Mouse (Mus musculus): ENCODE results near the gene Zbtb11. TPM values are rescaled to one million over a fixed set of nuclear protein-coding genes. Genes with fewer than 3 reads are reported as not detected.

Zbtb11 gene
- 11.1 and 13.8 TPM in 2 replicates for polyA plus RNA-seq (2015; fragmentation: Nextera tagmentation; extraction: Ambion mirVana)

DNA sequence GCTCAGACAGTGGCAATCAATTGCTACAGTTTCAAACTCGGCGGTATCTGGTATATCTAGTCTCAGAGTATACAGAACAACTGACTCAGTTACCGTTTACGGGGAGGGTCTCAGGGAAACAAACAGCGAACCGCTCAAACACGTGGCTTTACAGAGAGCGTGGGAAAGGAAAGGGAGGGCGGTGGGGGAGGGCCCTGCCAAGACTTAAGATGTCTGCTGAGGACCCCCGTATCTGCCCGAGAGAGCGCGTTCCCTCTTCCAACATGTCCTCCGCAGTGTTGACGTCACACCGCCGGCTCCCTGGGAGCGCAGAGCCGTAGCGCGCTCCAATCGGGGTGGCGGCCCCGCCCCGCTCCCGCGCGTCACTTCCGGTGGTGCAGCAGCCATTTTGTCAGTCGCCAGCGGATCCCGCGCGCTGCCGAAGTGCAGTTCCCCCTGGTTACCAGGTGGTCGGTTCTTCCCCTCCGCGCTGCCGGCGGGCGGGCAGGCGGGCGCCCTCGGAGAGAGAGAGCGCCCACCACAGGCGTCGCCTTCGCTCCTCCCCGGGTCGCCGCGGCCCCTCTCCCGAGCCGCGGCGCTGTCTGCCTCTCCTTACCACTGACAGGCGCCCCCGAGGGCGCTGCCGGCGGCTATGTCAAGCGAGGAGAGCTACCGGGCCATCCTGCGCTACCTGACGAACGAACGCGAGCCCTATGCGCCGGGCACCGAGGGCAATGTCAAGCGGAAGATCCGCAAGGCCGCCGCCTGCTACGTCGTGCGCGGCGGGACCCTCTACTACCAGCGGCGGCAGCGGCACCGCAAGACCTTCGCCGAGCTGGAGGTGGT lies at the start of gene Zbtb11:
TSS of gene Zbtb11 (plus strand) at position 453 of the 825 bp plus-strand sequence.
- Histone ChIP-seq H3K4me2 (ENCODE audit: low read depth, low read length) (peak within 1 kb of the TSS; percentile 82), H3K9me3 (replicated peaks; ENCODE audit: control insufficient read depth, low read length) (no peaks in the 10 kb centered on the region), H3K9ac (ENCODE audit: low read length) (peak within 1 kb of the TSS; percentile 91), H3K4me3 (ENCODE audit: low read length) (peak within 1 kb of the TSS; percentile 100), H3K36me3 (ENCODE audit: control insufficient read depth, insufficient read depth) (peaks cover 27% of the 10 kb centered on the region), H3K4me1 (ENCODE audit: control insufficient read depth, insufficient read depth, low read length) (peaks cover 16% of the 10 kb centered on the region), H3K27ac (ENCODE audit: low read length) (peak within 1 kb of the TSS; percentile 91), H3K27me3 (ENCODE audit: control insufficient read depth, insufficient read depth, low read length) (no peaks in the 10 kb centered on the region)
- under 1% methylated on average over 74 of the region's 86 CpGs for WGBS
- peak; percentile 94 for ATAC-seq (replicated peaks; ENCODE audit: extremely low read depth, insufficient read depth, low FRiP score)

DNA sequence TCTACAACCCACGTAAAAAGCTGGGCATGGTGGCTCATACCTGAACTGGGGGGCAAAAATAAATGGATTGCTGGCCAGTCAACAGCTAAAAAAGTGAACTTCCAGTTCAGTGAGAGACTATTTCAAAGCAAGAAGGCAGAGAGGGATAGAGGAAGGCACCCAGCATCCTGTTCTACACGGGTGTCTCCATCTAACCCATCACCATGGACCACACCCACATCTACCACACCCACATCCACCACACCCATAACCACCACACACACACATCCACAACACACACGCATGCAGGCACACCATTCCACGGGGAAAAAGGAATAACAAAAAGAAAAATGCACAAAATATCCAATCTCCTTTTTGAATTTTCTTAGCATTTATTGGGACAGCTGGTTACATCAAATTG lies 49.7 kb upstream of the Zbtb11 start:
- Histone ChIP-seq H3K9ac (ENCODE audit: low read length) (no peak overlapping the region), H3K27me3 (ENCODE audit: control insufficient read depth, insufficient read depth, low read length) (no peaks in the 10 kb centered on the region), H3K4me2 (ENCODE audit: low read depth, low read length) (no peak overlapping the region), H3K27ac (ENCODE audit: low read length) (no peak overlapping the region), H3K36me3 (ENCODE audit: control insufficient read depth, insufficient read depth) (peaks cover 29% of the 10 kb centered on the region), H3K4me1 (ENCODE audit: control insufficient read depth, insufficient read depth, low read length) (no peaks in the 10 kb centered on the region), H3K4me3 (ENCODE audit: low read length) (no peak overlapping the region), H3K9me3 (replicated peaks; ENCODE audit: control insufficient read depth, low read length) (no peaks in the 10 kb centered on the region)
- no peak for ATAC-seq (replicated peaks; ENCODE audit: extremely low read depth, insufficient read depth, low FRiP score)
- 96% methylated on average over 4 of the region's 4 CpGs for WGBS

DNA sequence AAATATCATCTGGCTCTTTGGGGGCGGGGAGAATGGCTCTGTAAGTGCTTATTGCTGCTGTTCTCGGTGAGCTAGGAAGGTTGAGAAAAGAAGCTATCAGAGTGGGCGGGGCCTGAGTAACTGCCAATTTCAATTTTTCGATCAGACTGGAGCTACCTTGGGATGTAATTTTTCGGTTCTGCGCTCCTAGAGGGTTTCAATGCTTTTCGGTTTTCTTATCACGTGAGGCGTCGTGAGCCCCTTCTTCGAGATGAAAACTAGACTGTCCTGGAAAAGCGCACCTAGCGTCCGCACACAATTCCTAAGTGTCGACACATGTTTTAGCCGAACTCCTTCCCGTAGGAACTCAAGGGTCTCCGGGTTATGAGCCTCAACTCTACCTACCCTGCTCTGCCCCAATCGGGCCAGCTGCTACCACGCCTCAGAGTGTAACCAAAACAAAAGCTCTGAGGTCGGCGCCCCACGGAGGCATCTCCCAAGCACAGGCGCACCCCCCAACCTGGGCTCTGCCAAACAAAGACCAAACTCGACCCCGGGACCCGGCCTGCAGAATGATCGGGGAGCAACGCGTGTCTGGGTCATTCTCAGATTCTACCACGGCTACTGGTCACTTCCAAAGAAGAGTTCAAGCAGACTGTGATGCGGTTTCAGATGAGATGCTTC lies 39.9 kb upstream of the Zbtb11 start:
- Histone ChIP-seq H3K4me3 (ENCODE audit: low read length) (peak overlapping the region; percentile 72), H3K36me3 (ENCODE audit: control insufficient read depth, insufficient read depth) (no peaks in the 10 kb centered on the region), H3K9me3 (replicated peaks; ENCODE audit: control insufficient read depth, low read length) (no peaks in the 10 kb centered on the region), H3K27me3 (ENCODE audit: control insufficient read depth, insufficient read depth, low read length) (no peaks in the 10 kb centered on the region), H3K27ac (ENCODE audit: low read length) (peak overlapping the region; percentile 66), H3K4me1 (ENCODE audit: control insufficient read depth, insufficient read depth, low read length) (no peaks in the 10 kb centered on the region), H3K4me2 (ENCODE audit: low read depth, low read length) (peak overlapping the region; percentile 78), H3K9ac (ENCODE audit: low read length) (peak overlapping the region; percentile 79)
- ATAC-seq (replicated peaks; ENCODE audit: extremely low read depth, insufficient read depth, low FRiP score), result 0 out of 2 replicates have a peak, but pooled peaks have one; percentile 16
- WGBS, result under 1% methylated on average over 32 of the region's 32 CpGs

DNA sequence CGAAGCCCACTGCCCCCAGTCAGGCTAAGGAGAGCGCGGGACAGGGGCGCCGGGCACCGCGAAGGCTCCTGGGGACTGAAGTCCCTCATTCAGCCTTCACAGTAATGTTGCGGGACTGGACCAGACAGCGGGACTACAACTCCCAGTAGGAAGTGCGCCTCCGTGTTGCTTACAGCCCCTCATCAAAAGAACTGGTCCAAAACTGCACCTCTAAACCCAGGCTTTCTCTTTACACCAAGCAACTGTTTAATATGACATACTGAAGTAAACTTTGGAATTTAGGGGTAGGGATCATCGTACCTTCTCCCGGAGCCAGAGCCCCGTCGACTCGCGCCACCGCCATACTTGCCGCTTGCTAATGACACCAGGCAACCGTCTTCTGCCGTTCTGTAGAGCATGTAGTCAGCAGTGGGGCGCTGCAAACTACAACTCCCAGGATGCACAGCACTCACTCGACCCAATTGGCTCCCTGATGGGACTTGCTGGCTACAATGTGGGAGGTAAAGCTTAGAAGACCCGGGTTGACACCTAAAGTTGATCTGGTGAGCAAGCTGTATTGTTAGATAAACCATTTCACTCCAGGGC lies 39.1 kb upstream of the Zbtb11 start, which contains the start of gene Cep97:
TSS of gene Cep97 (minus strand) at position 403 of the 585 bp plus-strand sequence.
- H3K36me3 ChIP-seq (ENCODE audit: control insufficient read depth, insufficient read depth), result no peaks in the 10 kb centered on the region

DNA sequence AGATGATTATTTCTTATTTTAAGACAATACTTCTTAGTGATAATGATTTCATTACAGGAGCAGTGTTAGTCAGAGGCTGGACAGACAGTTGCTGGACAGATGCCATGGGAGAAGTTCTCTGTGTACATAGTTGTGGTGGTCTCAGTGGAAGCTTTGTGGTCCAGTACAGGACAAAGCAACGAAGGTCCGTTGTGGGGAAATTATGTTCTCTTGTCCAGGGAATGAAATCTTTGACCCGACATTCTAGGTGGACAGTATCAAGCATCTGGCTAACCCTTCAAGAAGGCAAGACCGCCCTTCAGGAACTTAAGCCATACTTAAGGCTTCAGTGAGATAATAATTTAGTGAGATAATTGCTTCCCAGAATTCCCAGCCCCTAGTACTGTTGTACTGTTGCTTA lies 34.9 kb upstream of the Zbtb11 start:
- WGBS, result 86% methylated on average over 4 of the region's 4 CpGs
- no peak overlapping the region for H3K9ac ChIP-seq (ENCODE audit: low read length)
- H3K4me3 ChIP-seq (ENCODE audit: low read length), result no peak overlapping the region
- no peak overlapping the region for H3K27ac ChIP-seq (ENCODE audit: low read length)
- H3K4me2 ChIP-seq (ENCODE audit: low read depth, low read length), result no peak overlapping the region
- no peaks in the 10 kb centered on the region for H3K9me3 ChIP-seq (replicated peaks; ENCODE audit: control insufficient read depth, low read length)
- no peaks in the 10 kb centered on the region for H3K27me3 ChIP-seq (ENCODE audit: control insufficient read depth, insufficient read depth, low read length)
- H3K36me3 ChIP-seq (ENCODE audit: control insufficient read depth, insufficient read depth), result no peaks in the 10 kb centered on the region
- ATAC-seq (replicated peaks; ENCODE audit: extremely low read depth, insufficient read depth, low FRiP score), result no peak
- no peaks in the 10 kb centered on the region for H3K4me1 ChIP-seq (ENCODE audit: control insufficient read depth, insufficient read depth, low read length)

More for the DNA sequence above, 39.1 kb upstream of the Zbtb11 start, which contains the start of gene Cep97:
- no peaks in the 10 kb centered on the region for H3K4me1 ChIP-seq (ENCODE audit: control insufficient read depth, insufficient read depth, low read length)
- H3K4me2 ChIP-seq (ENCODE audit: low read depth, low read length), result peak within 1 kb of the TSS; percentile 78
- H3K9me3 ChIP-seq (replicated peaks; ENCODE audit: control insufficient read depth, low read length), result no peaks in the 10 kb centered on the region
- H3K9ac ChIP-seq (ENCODE audit: low read length), result peak within 1 kb of the TSS; percentile 79
- ATAC-seq (replicated peaks; ENCODE audit: extremely low read depth, insufficient read depth, low FRiP score), result peak; percentile 99
- H3K4me3 ChIP-seq (ENCODE audit: low read length), result peak within 1 kb of the TSS; percentile 72
- H3K27me3 ChIP-seq (ENCODE audit: control insufficient read depth, insufficient read depth, low read length), result no peaks in the 10 kb centered on the region
- WGBS, result under 1% methylated on average over 24 of the region's 24 CpGs
- H3K27ac ChIP-seq (ENCODE audit: low read length), result peak within 1 kb of the TSS; percentile 66

DNA sequence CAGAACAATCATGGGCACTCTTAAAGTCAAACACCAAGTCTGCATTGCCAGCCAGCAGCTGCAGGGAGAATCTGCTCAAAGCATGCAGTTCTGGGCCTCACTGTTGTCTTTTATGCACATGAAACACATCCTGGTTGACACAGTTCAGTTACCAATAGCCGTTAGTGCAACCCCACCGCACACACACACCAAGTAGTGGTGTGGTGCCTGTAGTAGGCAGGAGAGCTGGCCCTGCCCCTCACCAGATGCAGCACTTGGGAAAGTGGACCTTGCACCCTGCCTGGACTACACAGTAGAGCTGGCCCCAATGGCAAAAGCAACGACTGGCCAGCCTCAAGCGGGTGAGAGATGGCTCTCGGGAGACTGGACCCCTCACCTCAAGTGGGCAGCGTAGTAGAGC lies 34.0 kb upstream of the Zbtb11 start:
- H3K27me3 ChIP-seq (ENCODE audit: control insufficient read depth, insufficient read depth, low read length), result no peaks in the 10 kb centered on the region
- H3K4me2 ChIP-seq (ENCODE audit: low read depth, low read length), result no peak overlapping the region
- H3K27ac ChIP-seq (ENCODE audit: low read length), result no peak overlapping the region
- no peaks in the 10 kb centered on the region for H3K9me3 ChIP-seq (replicated peaks; ENCODE audit: control insufficient read depth, low read length)
- 83% methylated on average over 6 of the region's 6 CpGs for WGBS
- H3K4me3 ChIP-seq (ENCODE audit: low read length), result no peak overlapping the region
- no peak overlapping the region for H3K9ac ChIP-seq (ENCODE audit: low read length)
- no peak for ATAC-seq (replicated peaks; ENCODE audit: extremely low read depth, insufficient read depth, low FRiP score)
- no peaks in the 10 kb centered on the region for H3K4me1 ChIP-seq (ENCODE audit: control insufficient read depth, insufficient read depth, low read length)
- H3K36me3 ChIP-seq (ENCODE audit: control insufficient read depth, insufficient read depth), result no peaks in the 10 kb centered on the region

DNA sequence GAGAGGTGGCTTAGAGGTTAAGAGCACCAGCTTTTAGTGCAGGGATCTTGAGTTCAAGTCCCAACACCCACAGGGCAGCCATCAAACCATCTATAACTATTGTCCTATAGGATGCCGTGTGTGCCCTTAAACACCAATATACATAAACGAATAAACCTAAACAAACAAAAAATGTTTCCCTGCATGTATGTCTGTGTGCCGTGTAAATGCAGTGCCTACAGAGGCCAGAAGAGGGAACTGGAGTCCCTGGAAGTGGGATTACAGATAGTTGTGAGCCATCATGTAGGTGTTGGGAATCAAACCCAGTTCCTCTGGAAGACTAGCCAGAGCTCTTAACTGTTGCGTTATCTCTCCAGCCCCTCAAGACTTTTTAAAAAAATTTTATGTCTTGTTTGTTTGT lies 32.9 kb upstream of the Zbtb11 start:
- Histone ChIP-seq H3K9ac (ENCODE audit: low read length) (no peak overlapping the region), H3K36me3 (ENCODE audit: control insufficient read depth, insufficient read depth) (no peaks in the 10 kb centered on the region)
- ATAC-seq (replicated peaks; ENCODE audit: extremely low read depth, insufficient read depth, low FRiP score), result no peak

DNA sequence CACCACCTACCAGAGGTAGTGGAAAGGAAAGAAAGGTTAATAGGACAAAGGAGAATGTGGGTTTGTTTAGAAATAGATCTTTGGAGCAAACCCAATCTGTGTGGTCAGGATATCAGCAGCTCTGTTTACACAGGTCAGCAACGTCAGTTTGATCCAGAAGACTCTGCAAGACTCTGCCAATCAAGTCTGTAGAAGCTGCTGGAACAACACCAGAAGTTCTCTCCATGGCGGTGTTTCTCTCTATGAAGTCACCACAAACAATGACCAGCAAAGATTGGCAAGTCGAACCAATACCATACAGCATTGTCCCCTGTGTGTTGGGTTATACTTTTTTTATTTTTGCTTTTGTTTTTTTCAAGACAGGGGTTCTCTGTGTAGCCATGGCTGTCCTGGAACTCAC lies 26.4 kb upstream of the Zbtb11 start:
- H3K9me3 ChIP-seq (replicated peaks; ENCODE audit: control insufficient read depth, low read length), result no peaks in the 10 kb centered on the region
- H3K4me3 ChIP-seq (ENCODE audit: low read length), result no peak overlapping the region
- no peaks in the 10 kb centered on the region for H3K36me3 ChIP-seq (ENCODE audit: control insufficient read depth, insufficient read depth)
- 51% methylated on average over 3 of the region's 3 CpGs for WGBS
- H3K4me2 ChIP-seq (ENCODE audit: low read depth, low read length), result no peak overlapping the region
- no peaks in the 10 kb centered on the region for H3K27me3 ChIP-seq (ENCODE audit: control insufficient read depth, insufficient read depth, low read length)
- H3K9ac ChIP-seq (ENCODE audit: low read length), result no peak overlapping the region
- ATAC-seq (replicated peaks; ENCODE audit: extremely low read depth, insufficient read depth, low FRiP score), result no peak
- no peak overlapping the region for H3K27ac ChIP-seq (ENCODE audit: low read length)
- H3K4me1 ChIP-seq (ENCODE audit: control insufficient read depth, insufficient read depth, low read length), result no peaks in the 10 kb centered on the region

More for the DNA sequence above, 32.9 kb upstream of the Zbtb11 start:
- Histone ChIP-seq H3K27me3 (ENCODE audit: control insufficient read depth, insufficient read depth, low read length) (no peaks in the 10 kb centered on the region), H3K27ac (ENCODE audit: low read length) (no peak overlapping the region), H3K4me2 (ENCODE audit: low read depth, low read length) (no peak overlapping the region), H3K9me3 (replicated peaks; ENCODE audit: control insufficient read depth, low read length) (no peaks in the 10 kb centered on the region), H3K4me1 (ENCODE audit: control insufficient read depth, insufficient read depth, low read length) (no peaks in the 10 kb centered on the region), H3K4me3 (ENCODE audit: low read length) (no peak overlapping the region)
- 86% methylated on average over 4 of the region's 4 CpGs for WGBS
